Mouse (Mus musculus) spleen, adult 2 months (tissue): ENCODE measurements around the gene Cdh18. TPM values are rescaled to one million over a fixed set of nuclear protein-coding genes. Genes with fewer than 3 reads are reported as not detected.

Experiments used
- DNase-seq, 2 experiments: peaks; one replicate each; pipeline versions ENCODE4 v3.0.0 to v3.0.0-alpha.2; 2012 to 2021; ENCODE audit warnings: low spot score in 2 of 2, low read depth in 1 of 2
- H3K27ac ChIP-seq: fragments of 200-500 bp; 2 replicates; pipeline ENCODE4 v1.5.1; 2012; ENCODE audit warnings: low read length, inconsistent platforms; ENCODE audit not compliant: insufficient read depth
- H3K27me3 ChIP-seq: fragments of 200-500 bp; 2 replicates; pipeline ENCODE4 v1.6.1; 2012; ENCODE audit warnings: mild to moderate bottlenecking, moderate library complexity, low read length, inconsistent platforms; ENCODE audit not compliant: control insufficient read depth, insufficient read depth
- H3K36me3 ChIP-seq: fragments of 200-500 bp; 2 replicates; pipeline ENCODE4 v1.6.1; 2012; ENCODE audit warnings: mild to moderate bottlenecking, low read length, inconsistent platforms; ENCODE audit not compliant: control insufficient read depth, insufficient read depth
- H3K4me1 ChIP-seq: fragments of 200-500 bp; 2 replicates; pipeline ENCODE4 v1.6.1; 2011; ENCODE audit warnings: inconsistent platforms; ENCODE audit not compliant: control insufficient read depth, insufficient read depth, insufficient read length
- H3K4me3 ChIP-seq: fragments of 200-500 bp; 2 replicates; pipeline ENCODE4 v1.5.1; 2011; ENCODE audit warnings: mild to moderate bottlenecking, inconsistent platforms; ENCODE audit not compliant: insufficient read depth, insufficient read length; ENCODE audit errors: extremely low read depth
- CTCF ChIP-seq: fragments of 200-500 bp; IDR thresholded peaks from 2 replicates; pipeline ENCODE4 v1.5.1; 2011; ENCODE audit warnings: mild to moderate bottlenecking, inconsistent platforms; ENCODE audit not compliant: insufficient read depth, insufficient read length, insufficient replicate concordance; ENCODE audit errors: extremely low read depth
- POLR2A ChIP-seq: fragments of 200-500 bp; IDR thresholded peaks from 2 replicates; pipeline ENCODE4 v1.6.1; 2011; ENCODE audit warnings: low read depth, low read length, inconsistent platforms
- WGBS: fragments of 180-500 bp; shearing (Covaris S2); methylation state at CpG from one replicate; pipeline ENCODE4 v1.1.7; 2018; 5-methylcytosine and 5-hydroxymethylcytosine counted together
- polyA plus RNA-seq: library from polyadenylated mRNA; depleted of rRNA; stranded (reverse); fragments of >200 nt; gene quantifications from 2 replicates; pipeline ENCODE4 v1.2.3, GENCODE M21; 2012; rRNA removed

Gene Cdh18
- not detected in 2 replicates for polyA plus RNA-seq

GRCm38 (mm10) chr15:22548711-22549271 lies at the start of gene Cdh18:
Cdh18 (plus strand) TSS chr15:22549022.
- no peaks in the 10 kb centered on the region for H3K27me3 ChIP-seq
- TF ChIP-seq CTCF, result no peak
- no peak for TF ChIP-seq POLR2A
- no peak within 1 kb of the TSS for H3K4me3 ChIP-seq
- no peak for DNase-seq
- no peaks in the 10 kb centered on the region for H3K36me3 ChIP-seq
- H3K27ac ChIP-seq, result no peak within 1 kb of the TSS
- 56% methylated on average over 5 of the region's 5 CpGs for WGBS
- H3K4me1 ChIP-seq, result no peaks in the 10 kb centered on the region

GRCm38 (mm10) chr15:22511271-22511670 lies 37.6 kb upstream of the Cdh18 start:
- H3K4me1 ChIP-seq, result no peaks in the 10 kb centered on the region
- H3K4me3 ChIP-seq, result no peak overlapping the region
- H3K36me3 ChIP-seq, result no peaks in the 10 kb centered on the region
- no peaks in the 10 kb centered on the region for H3K27me3 ChIP-seq
- TF ChIP-seq POLR2A (no peak), CTCF (no peak)
- DNase-seq, result no peak
- H3K27ac ChIP-seq, result no peak overlapping the region

- Histone ChIP-seq H3K4me3 (no peak overlapping the region), H3K27ac (no peak overlapping the region), H3K27me3 (no peaks in the 10 kb centered on the region), H3K4me1 (no peaks in the 10 kb centered on the region), H3K36me3 (no peaks in the 10 kb centered on the region)
- 54% methylated on average over 2 of the region's 2 CpGs for WGBS
- TF ChIP-seq POLR2A (no peak), CTCF (no peak)
- DNase-seq, result no peak
These were observed 13.0 kb upstream of the Cdh18 start for GRCm38 (mm10) chr15:22535828-22536227.

GRCm38 (mm10) chr15:22577974-22578616 lies 29.3 kb downstream of the Cdh18 start:
- Histone ChIP-seq H3K27ac (no peak overlapping the region), H3K4me3 (no peak overlapping the region), H3K4me1 (no peaks in the 10 kb centered on the region), H3K36me3 (no peaks in the 10 kb centered on the region), H3K27me3 (no peaks in the 10 kb centered on the region)
- TF ChIP-seq POLR2A, result no peak
- no peak for TF ChIP-seq CTCF
- WGBS, result 18% methylated on average over 4 of the region's 4 CpGs
- no peak for DNase-seq

GRCm38 (mm10) chr15:22578617-22578990 lies 29.8 kb downstream of the Cdh18 start:
- H3K4me3 ChIP-seq, result no peak overlapping the region
- TF ChIP-seq POLR2A (no peak), CTCF (no peak)
- H3K36me3 ChIP-seq, result no peaks in the 10 kb centered on the region
- H3K27me3 ChIP-seq, result no peaks in the 10 kb centered on the region
- no peaks in the 10 kb centered on the region for H3K4me1 ChIP-seq
- H3K27ac ChIP-seq, result no peak overlapping the region
- WGBS, result 28% methylated on average over 3 of the region's 3 CpGs
- DNase-seq, result no peak

GRCm38 (mm10) chr15:22584667-22585066 lies 35.8 kb downstream of the Cdh18 start:
- DNase-seq, result no peak
- TF ChIP-seq POLR2A (no peak), CTCF (no peak)
- 86% methylated on average over 1 of the region's 1 CpGs for WGBS
- Histone ChIP-seq H3K27me3 (no peaks in the 10 kb centered on the region), H3K36me3 (no peaks in the 10 kb centered on the region), H3K27ac (no peak overlapping the region), H3K4me3 (no peak overlapping the region), H3K4me1 (no peaks in the 10 kb centered on the region)

- Histone ChIP-seq H3K27ac (no peak overlapping the region), H3K4me1 (no peaks in the 10 kb centered on the region), H3K36me3 (no peaks in the 10 kb centered on the region), H3K27me3 (no peaks in the 10 kb centered on the region), H3K4me3 (no peak overlapping the region)
- TF ChIP-seq CTCF (no peak), POLR2A (no peak)
- WGBS, result 79% methylated on average over 2 of the region's 2 CpGs
- no peak for DNase-seq
These were observed 167.6 kb downstream of the Cdh18 start for GRCm38 (mm10) chr15:22716376-22716775.
